Mouse (Mus musculus) right cerebral cortex, adult 18-20 months (tissue): Measurements from ENCODE around the gene Uvrag.

ENCODE experiments used
- DNase-seq: peaks from one replicate; pipeline ENCODE4 v3.0.0; 2022; ENCODE audit warnings: mixed read lengths

Gene Uvrag

DNA sequence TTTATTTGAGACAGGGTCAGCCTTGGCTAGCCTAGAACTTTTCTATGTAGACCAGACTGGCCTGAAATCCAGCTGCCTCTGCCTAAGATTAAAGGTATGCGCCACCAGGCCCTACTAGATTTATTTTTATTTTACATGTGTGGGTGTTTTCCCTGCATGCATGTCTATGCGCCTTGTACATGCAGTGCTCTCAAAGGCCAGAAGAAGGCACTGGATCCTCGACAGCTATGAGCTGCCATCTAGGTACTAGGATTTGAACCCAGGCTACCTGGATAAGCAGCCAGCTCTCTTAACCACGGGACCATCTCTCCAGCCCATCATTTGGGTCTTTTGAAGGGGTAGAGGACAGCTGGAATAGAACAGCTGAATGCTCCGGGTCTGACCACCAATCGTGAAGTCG lies 21.5 kb upstream of the Uvrag start:
- no peak for DNase-seq

DNA sequence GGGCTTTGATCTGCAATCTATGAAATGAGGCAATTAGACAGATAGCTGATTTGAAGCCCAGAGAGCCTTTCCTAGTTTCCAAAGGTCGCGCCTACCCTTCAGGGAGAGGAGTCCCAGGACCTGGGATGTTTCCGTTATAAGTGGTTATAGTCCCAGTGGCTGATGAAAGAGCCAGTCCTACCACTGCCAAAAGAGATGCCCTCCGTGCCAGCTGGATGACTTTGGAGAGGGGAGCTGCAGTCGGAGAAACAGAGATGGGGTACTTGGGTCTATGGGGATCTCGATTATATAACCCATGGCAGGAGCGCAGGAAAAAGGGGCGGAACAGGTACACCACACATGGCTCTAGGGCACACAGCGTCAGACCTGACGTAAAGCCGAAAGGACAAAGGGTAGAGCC lies 21.0 kb upstream of the Uvrag start:
- DNase-seq, result no peak

DNA sequence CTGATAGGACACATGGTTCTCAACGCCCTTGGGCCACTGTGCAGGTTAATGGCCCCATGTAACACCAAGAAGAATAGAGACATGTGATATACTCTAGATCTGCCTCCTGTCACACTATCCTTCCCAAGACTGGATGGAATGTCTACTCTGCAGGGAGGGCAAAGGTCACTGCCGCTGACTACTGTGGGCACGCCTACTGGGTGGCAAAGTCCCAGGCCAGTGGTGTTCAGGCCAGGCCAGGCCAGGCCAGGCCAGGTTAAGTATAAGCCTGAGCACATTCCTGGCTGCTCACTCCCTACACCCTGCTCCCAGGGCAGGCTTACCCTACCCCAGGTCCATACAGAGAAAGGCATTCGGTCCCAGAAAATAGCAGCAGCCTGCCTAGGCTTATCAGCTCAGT lies 20.6 kb upstream of the Uvrag start:
- DNase-seq, result no peak

DNA sequence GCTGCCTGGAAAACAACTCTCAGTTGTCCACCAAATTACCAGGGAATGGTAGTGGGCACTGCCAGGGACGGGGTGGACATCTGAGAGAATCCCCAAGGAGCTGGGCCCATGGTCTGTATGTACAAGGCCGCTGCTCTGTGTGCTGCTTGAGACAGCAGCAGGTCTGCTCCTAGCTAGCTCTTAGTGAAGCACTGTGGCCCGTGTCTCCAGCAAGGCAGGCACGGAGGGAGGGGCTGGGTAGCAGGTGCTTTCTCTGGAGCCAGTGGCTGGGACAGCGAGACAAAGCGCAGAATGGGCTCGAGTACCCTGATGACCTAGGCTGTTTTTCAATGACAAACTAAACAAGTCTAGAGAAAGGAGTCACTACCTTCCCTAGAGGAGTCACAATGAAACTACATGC lies 20.1 kb upstream of the Uvrag start:
- no peak for DNase-seq

DNA sequence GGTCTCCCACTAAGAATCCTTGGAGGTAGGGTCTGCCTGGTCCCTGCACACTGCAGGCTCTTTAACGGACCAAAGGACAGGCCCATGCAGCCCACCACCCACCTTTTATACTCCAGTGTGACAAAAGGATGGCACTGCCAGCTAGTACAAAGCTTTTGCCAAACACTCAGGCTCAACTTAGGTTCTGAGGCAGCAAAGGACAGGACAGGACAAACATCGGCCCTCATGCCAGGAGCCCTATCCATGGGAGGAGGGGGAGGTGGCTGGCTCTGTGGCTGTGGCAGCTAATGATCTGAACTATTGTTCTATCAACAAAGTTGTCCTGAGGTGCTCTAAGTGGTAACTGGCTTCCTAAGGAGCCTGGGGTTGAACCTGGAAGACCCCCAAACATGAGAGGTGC lies 18.5 kb upstream of the Uvrag start:
- no peak for DNase-seq

DNA sequence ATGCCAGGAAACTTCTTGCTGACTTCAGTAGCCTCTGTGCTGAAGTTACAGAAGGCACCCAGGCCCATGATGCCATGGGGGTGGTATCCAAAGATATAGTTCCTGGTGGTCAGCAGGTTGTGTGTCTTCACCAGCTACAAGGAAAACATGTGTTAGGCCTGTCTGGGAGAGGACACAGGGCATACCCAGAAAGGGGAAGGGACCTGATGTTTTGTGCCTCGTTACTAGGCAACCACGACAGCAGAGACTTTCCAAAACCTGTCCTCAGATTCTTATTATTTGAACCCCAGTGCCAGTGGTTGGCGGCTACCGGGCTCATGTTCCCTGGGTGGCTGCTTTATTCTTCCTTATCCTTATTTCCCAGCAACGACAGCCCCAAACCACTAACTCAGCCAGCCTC lies 18.0 kb upstream of the Uvrag start:
- DNase-seq, result no peak

DNA sequence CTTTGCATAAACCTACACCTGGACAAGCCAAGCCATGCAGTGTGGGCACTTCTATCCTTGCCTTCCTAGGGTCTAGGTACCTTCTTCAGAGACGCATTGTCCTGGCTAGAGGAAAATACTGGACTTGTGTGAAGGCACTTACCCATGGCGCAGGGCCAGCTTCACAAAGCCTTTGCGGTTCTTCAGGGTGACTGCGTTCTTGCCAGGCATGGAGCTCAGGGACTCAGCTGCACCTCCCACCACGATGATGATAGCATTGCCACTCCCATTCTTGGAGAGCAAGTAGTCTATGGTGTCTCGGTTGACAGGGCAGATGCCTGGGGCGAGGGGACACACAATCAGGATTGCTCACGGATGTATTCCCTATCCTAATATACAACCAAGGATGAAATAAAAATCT lies 17.1 kb upstream of the Uvrag start:
- DNase-seq, result no peak

DNA sequence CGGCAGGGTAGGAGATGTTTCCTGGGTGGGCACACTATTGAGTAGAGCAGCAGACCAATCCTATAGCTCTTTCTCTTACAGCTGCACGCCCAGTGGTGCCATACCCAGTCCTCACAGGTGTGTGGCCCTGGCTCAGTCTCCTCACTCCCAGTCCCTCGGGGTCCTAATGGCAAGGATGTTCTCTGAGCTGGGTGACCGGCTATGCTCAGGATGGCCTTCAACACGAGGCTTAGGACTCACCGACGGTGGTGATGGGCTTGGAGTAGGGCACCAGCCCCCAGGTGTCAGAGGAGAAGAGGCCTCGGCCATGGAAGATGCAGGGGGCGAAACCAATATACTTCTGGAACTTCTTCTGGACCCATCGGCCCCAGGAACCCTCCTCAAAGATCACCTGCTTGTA lies 15.8 kb upstream of the Uvrag start:
- no peak for DNase-seq

DNA sequence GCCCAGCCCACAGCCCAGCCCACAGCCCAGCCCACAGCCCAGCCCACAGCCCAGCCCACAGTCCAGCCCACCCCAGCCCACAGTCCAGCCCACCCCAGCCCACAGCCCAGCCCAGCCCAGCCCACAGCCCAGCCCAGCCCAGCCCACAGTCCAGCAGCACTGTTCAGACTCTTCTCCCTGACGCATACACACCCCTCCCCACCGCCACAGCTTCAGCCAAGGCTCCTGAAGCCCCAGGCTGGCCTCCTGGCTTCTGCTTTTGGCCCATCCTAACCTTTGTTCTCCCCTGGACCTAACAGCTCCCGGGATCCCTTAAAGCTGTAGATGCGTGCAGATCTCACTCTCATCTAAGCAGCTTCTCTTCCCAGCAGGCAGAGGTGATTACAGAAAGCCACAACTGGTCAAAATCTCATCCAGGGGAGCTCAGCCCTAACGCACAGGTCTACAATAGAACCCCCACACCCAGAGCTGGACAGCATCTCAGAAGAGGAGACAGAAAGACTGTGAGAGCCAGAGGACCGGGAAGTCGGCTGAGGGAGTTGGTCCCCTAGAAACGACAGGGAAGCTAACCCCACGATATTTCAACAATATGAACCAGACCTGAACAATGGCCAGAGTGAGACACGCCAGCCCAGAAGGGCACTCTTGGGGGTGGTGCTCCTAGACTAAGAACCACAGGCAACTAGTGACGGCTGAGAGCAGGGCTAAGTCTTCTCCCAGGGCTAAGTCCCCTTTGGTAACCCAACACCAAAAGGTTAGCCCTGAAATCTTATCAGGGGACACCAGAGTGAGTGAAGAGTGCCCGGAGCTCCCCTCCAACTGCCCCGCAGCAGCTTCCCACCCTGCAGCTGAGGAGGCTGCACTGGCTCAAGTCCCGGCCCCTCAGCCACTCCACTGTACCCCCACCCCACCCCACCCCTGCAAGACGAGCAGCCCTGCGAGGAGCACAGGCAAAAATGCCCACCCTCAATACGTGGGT lies 14.7 kb upstream of the Uvrag start:
- no peak for DNase-seq

DNA sequence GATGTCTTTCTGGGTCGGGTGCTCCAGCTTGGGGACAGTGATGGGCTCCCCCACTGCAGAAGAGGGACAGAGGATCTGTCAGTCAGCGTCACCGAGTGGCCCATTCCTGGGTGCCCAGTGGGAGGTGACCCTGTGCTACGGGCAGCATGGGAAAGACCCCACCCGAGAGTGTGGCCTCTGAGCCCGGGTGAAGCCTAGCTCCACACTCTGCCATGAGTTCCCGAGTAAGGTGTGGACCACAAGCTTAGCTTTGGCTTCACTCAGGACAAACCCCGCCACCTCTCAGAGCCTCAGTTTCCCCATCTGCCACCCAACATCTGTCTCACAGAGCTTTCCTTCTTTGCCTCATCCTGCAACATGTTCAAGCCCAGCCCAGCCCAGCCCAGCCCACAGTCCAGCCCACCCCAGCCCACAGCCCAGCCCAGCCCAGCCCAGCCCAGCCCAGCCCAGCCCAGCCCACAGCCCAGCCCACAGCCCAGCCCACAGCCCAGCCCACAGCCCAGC lies 13.8 kb upstream of the Uvrag start:
- DNase-seq, result no peak

DNA sequence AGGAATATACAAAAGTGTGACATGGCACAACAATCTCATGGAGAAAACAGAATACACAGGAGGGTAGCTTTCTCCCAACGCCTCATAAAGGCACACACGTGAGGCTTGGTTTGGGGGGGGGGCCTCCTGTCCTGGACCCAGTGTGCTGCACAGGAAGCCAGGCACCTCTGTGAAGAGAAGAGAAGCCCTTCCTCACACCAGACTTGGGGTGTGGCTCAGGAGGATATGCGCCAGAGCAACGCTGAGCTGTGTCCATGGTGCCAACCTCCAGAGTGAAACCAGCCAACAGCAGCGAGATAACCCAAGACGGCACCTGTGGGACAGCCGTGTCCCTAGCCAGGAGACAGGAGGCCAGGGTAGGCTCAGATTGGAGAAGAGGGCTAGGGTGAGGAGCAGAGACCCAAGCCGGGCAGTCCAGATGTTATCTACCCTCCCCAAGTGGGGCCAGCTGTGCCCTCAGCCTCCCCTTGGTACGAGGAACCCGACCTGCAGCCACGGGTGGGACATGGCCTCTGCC lies 12.8 kb upstream of the Uvrag start:
- DNase-seq, result no peak

DNA sequence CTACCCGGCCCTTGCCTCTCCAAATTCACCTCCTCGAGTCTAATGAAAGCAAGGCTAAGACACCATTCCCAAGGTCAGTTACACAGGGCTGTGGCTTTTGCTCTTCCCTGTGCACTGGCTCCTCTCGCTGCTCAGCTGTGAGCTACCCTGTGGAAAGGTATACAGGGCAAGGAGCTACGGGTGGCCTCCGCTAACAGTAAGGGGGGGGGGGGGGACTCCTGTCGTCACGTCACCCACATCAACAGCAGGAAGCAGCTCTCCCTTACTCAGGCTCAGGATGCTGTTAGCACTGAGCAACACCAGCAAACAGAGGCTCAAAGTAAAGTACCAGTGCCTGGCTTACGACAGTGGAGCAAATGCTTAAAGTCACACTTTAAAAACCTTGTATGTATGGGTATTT lies 11.8 kb upstream of the Uvrag start:
- DNase-seq, result no peak

DNA sequence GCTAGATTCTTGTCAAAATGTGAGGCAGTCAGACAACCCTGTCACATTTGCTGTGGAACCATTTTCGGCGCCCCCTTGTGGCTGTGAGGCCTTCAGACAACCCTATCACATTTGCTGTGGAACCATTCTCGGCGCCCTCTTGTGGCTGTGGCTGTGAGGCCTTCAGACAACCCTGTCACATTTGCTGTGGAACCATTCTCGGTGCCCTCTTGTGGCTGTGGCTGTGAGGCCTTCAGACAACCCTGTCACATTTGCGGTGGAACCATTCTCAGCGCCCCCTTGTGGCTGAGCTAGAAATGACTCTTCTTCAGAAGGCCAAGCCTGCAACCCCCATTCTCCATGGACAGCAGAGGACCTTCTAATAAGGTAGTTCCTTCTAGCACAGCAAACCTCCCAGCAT lies 10.4 kb upstream of the Uvrag start:
- DNase-seq, result peak; percentile 94

DNA sequence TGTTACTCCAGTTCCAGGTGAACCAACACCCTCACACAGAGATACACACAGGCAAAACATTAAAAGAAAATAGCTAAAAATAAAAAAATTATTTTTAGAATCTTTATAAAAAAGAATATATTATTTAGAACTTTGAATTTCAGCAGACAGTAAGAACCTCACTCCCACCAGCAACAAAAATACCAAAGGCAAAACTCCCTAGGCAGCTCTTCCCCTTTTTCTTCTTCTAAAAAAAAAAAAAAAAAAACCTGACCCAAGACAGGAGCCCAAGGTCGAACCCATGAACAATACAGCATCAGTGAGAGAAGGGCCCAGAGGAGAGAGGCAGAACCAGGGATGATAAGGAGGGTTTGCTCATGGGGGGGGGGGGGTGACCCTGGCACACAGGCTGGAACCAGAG lies 8.1 kb upstream of the Uvrag start:
- no peak for DNase-seq

DNA sequence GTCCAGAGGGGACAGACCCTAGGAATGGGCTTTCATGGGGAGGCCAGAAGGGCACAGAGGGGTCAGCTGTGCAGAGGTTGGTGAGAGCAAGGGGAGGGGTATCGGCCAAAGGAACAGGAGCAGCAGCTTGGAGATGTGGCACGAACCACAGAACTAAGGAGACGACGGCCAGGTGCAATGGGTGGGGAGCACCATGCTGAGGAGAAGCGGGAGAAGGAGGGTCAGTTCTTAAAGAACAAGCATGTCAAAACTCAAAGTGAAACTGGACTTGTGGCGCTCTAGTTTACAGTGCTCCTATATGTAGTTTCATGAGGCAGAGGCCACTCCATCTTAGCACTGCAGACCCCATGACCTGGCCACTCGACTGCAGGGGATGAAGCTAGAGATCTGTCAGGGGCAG lies 6.6 kb upstream of the Uvrag start:
- no peak for DNase-seq

DNA sequence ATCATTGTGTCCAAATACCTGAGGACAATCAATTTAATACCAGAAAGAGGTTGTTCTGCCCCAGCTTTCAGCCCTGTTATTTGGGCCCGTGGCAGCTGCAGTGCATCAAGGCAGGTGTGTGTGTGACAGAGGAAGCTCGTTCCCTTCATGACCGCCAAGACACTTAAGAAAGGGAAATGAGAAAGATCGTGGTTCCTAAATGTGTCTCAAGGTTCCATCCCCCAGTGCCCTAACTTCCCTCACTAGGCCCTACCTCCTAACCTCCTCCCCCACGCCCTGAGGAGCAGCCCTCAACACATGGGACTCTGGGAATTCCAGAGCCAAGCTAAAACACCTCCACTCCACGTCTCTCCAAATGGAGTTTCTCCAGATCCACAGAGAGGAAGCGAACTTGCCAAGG lies 6.0 kb upstream of the Uvrag start:
- no peak for DNase-seq

DNA sequence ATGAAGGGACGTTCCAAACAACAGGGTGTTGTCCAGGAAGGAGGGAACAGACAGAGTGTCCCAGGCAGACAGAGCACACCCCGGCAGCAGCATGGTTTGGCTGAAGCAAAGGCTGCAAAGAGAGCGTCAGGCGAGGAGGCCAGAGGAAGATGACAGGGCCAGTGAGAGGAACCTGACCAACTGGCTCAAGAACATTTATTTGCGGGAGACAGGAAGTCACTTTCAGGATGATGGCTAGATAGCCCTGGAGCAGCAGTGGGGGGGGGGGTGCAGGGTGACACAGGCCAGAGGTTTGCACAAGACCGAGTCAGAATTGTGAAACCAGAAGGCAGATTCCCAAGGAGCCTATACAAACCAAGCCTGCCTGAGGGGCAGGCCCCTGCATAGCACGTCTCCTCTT lies 5.1 kb upstream of the Uvrag start:
- DNase-seq, result no peak

DNA sequence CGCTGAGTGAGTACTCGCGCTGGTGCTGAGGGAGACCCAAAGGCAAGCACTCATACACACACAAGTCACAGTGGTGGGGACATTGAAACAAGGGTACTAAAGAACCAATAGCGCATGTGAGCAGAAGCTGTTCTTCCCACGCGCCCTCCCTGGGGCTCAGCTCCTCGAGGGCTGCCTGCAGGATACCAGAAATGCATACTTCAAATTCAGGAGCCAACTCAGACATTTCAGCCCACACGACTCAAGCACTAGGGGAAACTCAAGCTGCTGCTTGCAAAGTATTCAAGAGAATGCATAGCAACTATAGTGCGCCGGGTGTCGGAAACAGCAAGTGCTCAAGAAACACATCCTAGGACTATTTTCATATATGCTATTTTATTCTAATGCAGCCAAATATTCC lies 3.7 kb upstream of the Uvrag start:
- DNase-seq, result peak; percentile 84

DNA sequence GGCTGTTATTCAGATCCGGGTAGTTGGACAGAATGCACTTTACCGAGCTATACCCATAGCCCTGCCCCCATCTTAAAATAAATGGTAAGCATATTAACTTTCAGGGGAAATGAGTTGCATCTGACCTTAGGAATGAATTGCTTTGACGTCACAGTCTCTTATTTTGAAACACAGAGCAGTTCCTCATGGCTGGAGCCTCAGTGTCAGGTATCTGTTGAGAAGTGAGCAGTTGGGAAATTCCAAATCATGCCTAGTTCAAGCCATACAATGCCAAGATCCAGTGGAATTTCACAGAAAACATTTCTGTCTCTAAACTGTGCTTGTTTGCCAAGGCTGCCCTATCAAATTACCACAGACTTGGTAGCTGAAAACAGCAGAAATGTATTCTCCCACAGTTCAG lies 2.3 kb upstream of the Uvrag start:
- no peak for DNase-seq

DNA sequence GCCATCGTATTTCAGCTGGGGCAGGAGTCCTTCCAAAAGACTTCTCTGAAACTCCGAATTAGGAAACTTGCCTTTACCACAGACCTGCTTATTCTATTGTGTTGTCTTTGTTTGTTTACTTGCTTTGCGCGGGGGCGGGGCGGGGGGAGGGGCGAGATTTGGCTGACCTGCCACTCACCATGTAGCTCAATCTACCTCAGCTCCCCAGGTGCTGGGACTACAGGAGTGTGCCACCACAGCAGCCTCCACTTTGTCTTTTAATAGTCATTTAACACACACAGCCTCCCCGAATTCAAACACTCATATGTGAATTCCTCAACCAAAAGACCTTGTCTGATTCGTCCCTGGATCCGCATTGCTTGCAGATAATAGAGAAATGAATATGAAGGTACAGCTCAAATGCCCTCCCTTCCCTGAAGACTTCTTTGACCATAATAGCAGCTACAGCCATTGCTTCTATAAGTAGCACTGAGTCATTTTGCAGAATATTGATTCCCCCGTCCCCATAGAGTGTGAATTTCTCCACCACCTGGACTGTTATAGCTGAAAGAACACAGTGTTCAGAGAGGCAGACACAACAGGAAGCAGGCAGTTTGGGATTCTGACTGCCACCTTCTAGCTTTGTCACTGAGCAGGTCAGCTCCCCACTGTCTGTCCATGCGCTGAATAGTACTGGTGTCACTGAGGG lies 1.1 kb upstream of the Uvrag start:
- peak; percentile 50 for DNase-seq

DNA sequence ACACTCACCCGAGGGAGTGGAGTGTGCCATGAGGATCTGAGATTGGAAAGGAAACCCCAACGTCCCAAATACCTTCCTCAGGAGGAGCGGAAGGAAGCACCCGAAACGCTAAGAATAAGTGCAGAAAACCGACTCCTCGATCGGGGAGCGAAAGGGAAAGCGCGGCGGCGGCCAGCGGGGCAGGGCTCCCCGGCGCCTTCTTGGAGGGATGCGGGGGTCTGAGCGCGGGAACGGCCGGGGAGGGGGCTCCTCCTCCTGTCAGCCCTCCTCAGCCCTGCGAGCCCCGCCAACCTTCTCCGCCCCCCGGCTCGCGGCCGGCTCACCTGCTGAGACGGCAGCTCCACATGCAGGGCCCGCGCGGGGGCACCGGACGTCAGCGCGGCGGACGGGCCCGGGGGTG lies 430 bp downstream of the Uvrag start:
- peak; percentile 25 for DNase-seq

DNA sequence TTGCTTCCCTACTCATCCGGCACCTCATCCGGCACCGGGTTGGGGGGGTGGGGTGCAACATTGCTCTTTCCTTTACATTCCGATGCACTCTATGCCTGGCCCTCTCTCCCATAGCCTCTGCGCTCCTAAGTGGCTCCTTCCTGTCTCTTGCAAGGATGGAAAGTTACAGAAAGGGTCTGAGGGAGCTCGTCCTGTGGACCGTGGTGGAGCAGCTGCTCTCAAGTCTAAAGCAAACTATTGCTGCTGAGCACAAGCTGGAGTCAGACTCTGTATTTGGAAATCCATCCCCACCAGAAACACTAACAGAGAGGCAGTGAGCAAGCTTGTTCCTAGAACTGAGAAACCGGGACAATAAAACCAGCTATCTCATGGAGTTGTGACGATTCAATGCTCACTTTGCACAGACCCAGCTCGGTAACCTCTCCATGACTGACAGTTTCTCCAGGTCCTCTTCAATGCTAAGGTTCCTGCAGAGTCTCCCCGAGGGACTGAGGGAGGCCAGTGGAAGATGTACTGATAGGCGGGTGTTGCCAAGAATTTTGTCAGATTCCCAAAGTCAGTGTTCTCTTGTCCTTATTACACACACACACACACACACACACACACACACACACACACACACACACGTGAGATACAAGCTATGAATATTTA lies 975 bp downstream of the Uvrag start:
- no peak for DNase-seq

DNA sequence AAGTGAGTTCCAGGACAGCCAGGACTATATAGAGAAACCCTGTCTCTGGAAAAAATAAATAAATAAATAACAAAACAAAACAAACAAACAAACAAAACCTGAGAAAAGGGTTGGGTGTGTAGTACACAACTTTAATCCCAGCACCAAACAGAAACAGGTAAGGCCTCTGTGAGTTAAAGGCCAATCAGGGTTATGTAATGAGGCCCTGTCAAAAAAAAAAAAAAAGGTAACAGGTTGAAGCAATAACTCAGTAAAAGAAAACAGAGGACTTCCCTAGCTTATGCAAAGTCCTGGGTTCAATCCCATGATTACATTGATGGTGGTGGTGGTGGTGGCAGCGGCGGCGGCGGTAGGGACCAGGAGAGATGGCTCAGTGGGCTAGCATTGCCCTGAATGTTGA lies 3.4 kb downstream of the Uvrag start:
- no peak for DNase-seq

DNA sequence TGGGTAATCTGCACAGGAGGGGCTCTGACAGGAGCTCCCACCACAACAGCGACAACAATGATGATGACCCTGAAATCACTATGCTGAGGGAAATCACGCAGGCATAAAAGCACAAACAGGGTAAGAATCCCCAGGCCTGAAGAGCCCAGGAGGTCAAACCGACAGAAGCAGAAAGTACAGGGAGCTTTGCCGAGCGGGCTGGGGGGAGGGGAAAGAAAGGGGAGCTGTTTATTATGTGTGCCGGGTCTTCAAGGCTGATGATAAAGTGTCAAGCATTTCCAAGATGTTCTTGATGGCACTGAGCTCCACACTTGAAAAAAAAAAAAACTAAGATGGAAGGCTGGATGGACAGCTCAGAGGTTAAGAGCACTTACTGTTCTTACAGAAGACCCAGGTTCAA lies 4.2 kb downstream of the Uvrag start:
- no peak for DNase-seq
